Comparison of ENCODE assay signal across 8 mouse cellular contexts in genomic region chr5:93005815-93006341, GRCm38 (mm10). TPM values are rescaled to one million over a fixed set of nuclear protein-coding genes. Genes with fewer than 3 reads are reported as not detected.
DNase-seq lines count a peak whose midpoint lies in the region; ATAC-seq and TF ChIP-seq lines count a peak whose summit lies in the region.

No protein-coding gene starts in this region.

- TF ChIP-seq CTCF in intestine, postnatal 0 days (IDR thresholded peaks at IDR 0.05; ENCODE audit: low read depth) = no peak
- TF ChIP-seq CTCF in lung, postnatal 0 days (IDR thresholded peaks at IDR 0.05) = no peak

- no peak for ATAC-seq in forebrain, embryonic 16.5 days
- ATAC-seq in intestine, postnatal 0 days = peak; percentile 73
- peak; percentile 51 for ATAC-seq in lung, postnatal 0 days
- no peak for ATAC-seq in erythroid progenitor cell, adult 5-6 weeks (replicated peaks; ENCODE audit: low FRiP score, poor library complexity, severe bottlenecking)

- H3K4me2 ChIP-seq in forebrain, embryonic 16.5 days (ENCODE audit: low read length) = peak overlapping the region; percentile 39
- H3K4me2 ChIP-seq in intestine, postnatal 0 days (replicated peaks; ENCODE audit: low read depth) = peak overlapping the region; percentile 69
- peak overlapping the region; percentile 55 for H3K4me2 ChIP-seq in lung, postnatal 0 days (replicated peaks; ENCODE audit: low read depth, low read length)

- H3K9me3 ChIP-seq in forebrain, embryonic 16.5 days (ENCODE audit: control insufficient read depth, low read length) = no peaks in the 10 kb centered on the region
- H3K9me3 ChIP-seq in intestine, postnatal 0 days (ENCODE audit: control insufficient read depth) = no peaks in the 10 kb centered on the region
- H3K9me3 ChIP-seq in lung, postnatal 0 days (ENCODE audit: low read length) = no peaks in the 10 kb centered on the region

- 0 out of 2 replicates have a peak, but pooled peaks have one; percentile 7 for TF ChIP-seq EP300 in lung, postnatal 0 days (IDR thresholded peaks at IDR 0.05)

- no peaks in the 10 kb centered on the region for H3K27me3 ChIP-seq in forebrain, embryonic 16.5 days (replicated peaks; ENCODE audit: control insufficient read depth, insufficient read depth, low read length)
- H3K27me3 ChIP-seq in intestine, postnatal 0 days (replicated peaks; ENCODE audit: control insufficient read depth, insufficient read depth, low read length) = no peaks in the 10 kb centered on the region
- no peaks in the 10 kb centered on the region for H3K27me3 ChIP-seq in lung, postnatal 0 days (replicated peaks; ENCODE audit: insufficient read depth, low read length)

- no peak overlapping the region for H3K9ac ChIP-seq in forebrain, embryonic 16.5 days (replicated peaks; ENCODE audit: low read depth, low read length)
- peak overlapping the region; percentile 44 for H3K9ac ChIP-seq in intestine, postnatal 0 days (ENCODE audit: low read depth, low read length)
- no peak overlapping the region for H3K9ac ChIP-seq in lung, postnatal 0 days (replicated peaks; ENCODE audit: low read depth)

- DNase-seq in cerebellum, postnatal 10 days = peak; percentile 20 to 34
- DNase-seq in cerebellum, adult 9-10 months = no peak
- peak; percentile 79 for DNase-seq in R1 (ENCODE audit: low read depth, low spot score)
- peak; percentile 68 for DNase-seq in lung, postnatal 0 days (ENCODE audit: low spot score)
- peak; percentile 43 for DNase-seq in telencephalon, adult 2 months (ENCODE audit: low read depth, low spot score)

- no peaks in the 10 kb centered on the region for H3K36me3 ChIP-seq in forebrain, embryonic 16.5 days (ENCODE audit: control insufficient read depth, insufficient read depth)
- H3K36me3 ChIP-seq in intestine, postnatal 0 days (ENCODE audit: control insufficient read depth, insufficient read depth) = no peaks in the 10 kb centered on the region
- no peaks in the 10 kb centered on the region for H3K36me3 ChIP-seq in lung, postnatal 0 days (ENCODE audit: insufficient read depth, low read length)

- peaks cover 5% of the 10 kb centered on the region for H3K4me1 ChIP-seq in forebrain, embryonic 16.5 days (replicated peaks; ENCODE audit: control insufficient read depth, insufficient read depth, low read length)
- H3K4me1 ChIP-seq in intestine, postnatal 0 days (replicated peaks; ENCODE audit: control insufficient read depth, insufficient read depth, low read length) = peaks cover 4% of the 10 kb centered on the region; the same call in 1 of the 2 replicates
- peaks cover 11% of the 10 kb centered on the region; the same call in 1 of the 2 replicates for H3K4me1 ChIP-seq in lung, postnatal 0 days (ENCODE audit: insufficient read depth, low read depth, low read length)

- 48% methylated on average over 14 of the region's 14 CpGs for WGBS in forebrain, embryonic 16.5 days
- WGBS in intestine, postnatal 0 days = 31% methylated on average over 14 of the region's 14 CpGs
- 40% methylated on average over 14 of the region's 14 CpGs for WGBS in lung, postnatal 0 days

- no peak overlapping the region for H3K27ac ChIP-seq in forebrain, embryonic 16.5 days (ENCODE audit: low read length)
- peak overlapping the region; percentile 84 for H3K27ac ChIP-seq in intestine, postnatal 0 days (ENCODE audit: low read depth, low read length)
- H3K27ac ChIP-seq in lung, postnatal 0 days (ENCODE audit: low read length) = peak overlapping the region; percentile 57; the same call in 1 of the 2 replicates

- no peak overlapping the region; the same call in 1 of the 2 replicates for H3K4me3 ChIP-seq in forebrain, embryonic 16.5 days (replicated peaks; ENCODE audit: low read length)
- peak overlapping the region; percentile 32 for H3K4me3 ChIP-seq in intestine, postnatal 0 days (ENCODE audit: low read depth, low read length)
- peak overlapping the region; percentile 29 for H3K4me3 ChIP-seq in lung, postnatal 0 days (ENCODE audit: low read depth, low read length)

RNA-seq across cellular contexts. Expression of gene Sowahb, which starts 38.9 kb away (rescaled TPM):
- 0.06 TPM in 1 of 2 replicates, not detected in the other for polyA plus RNA-seq in forebrain, embryonic 16.5 days (2015; fragmentation: Nextera tagmentation; extraction: Ambion mirVana)
- 16.1 and 18.0 TPM in 2 replicates for polyA plus RNA-seq in intestine, postnatal 0 days (2015; fragmentation: Nextera tagmentation; extraction: Ambion mirVana)
- 1.2 and 1.3 TPM in 2 replicates for polyA plus RNA-seq in lung, postnatal 0 days (2015; fragmentation: Nextera tagmentation; extraction: Ambion mirVana)
- total RNA-seq in erythroid progenitor cell, adult 5-6 weeks (2015; ENCODE audit: low replicate concordance) = not detected in 2 replicates
- total RNA-seq in erythroid progenitor cell, adult 5-6 weeks (2017; ENCODE audit: low replicate concordance) = not detected in 2 replicates

Comparison
In these comparisons a context has a peak if more than half of its experiments do, and no peak if none do; other contexts are left out.
1. ATAC-seq: peak in intestine, postnatal 0 days (single experiment) and lung, postnatal 0 days (single experiment); none in forebrain, embryonic 16.5 days (single experiment) and erythroid progenitor cell, adult 5-6 weeks (single experiment).
2. Peak in every context shown above with its lines, with median percentiles within 50 percentile points of each other: H3K4me2 ChIP-seq.